11 mouse cellular contexts compared by ENCODE assay signal in genomic region chr17:31033251-31033650, GRCm38 (mm10). TPM values are rescaled to one million over a fixed set of nuclear protein-coding genes. Genes with fewer than 3 reads are reported as not detected.
DNase-seq lines count a peak whose midpoint lies in the region; ATAC-seq and TF ChIP-seq lines count a peak whose summit lies in the region.
"Had no signal": no experiment of that assay in that cellular context is flagged by ENCODE, and none has a peak within 500 bp of the region (broad histone marks: within the 10 kb centered on the region; RNA-seq: fewer than 3 reads in every experiment).

No protein-coding gene starts in this region.

- H3K4me1 ChIP-seq in heart, embryonic 16.5 days (ENCODE audit: control insufficient read depth, insufficient read depth, low read length): peaks cover 15% of the 10 kb centered on the region
- H3K4me1 ChIP-seq in ES-Bruce4 (ENCODE audit: control insufficient read depth, insufficient read depth, low read length): peaks cover 6% of the 10 kb centered on the region
- H3K4me1 ChIP-seq in embryonic facial prominence, embryonic 14.5 days (ENCODE audit: control insufficient read depth, insufficient read depth, low read length): peaks cover 9% of the 10 kb centered on the region; the same call in 1 of the 2 replicates
- peaks cover 21% of the 10 kb centered on the region for H3K4me1 ChIP-seq in midbrain, embryonic 13.5 days (replicated peaks)

- no peak for TF ChIP-seq POLR2A in ES-Bruce4 (IDR thresholded peaks at IDR 0.05; ENCODE audit: insufficient read depth, low read length)

- no peak overlapping the region for H3K4me2 ChIP-seq in heart, embryonic 16.5 days (ENCODE audit: low read depth, low read length)
- H3K4me2 ChIP-seq in embryonic facial prominence, embryonic 14.5 days (ENCODE audit: low read depth, low read length): no peak overlapping the region
- H3K4me2 ChIP-seq in midbrain, embryonic 13.5 days (replicated peaks): no peak overlapping the region

- H3K27me3 ChIP-seq in heart, embryonic 16.5 days (ENCODE audit: control insufficient read depth, insufficient read depth, low read length): no peaks in the 10 kb centered on the region
- H3K27me3 ChIP-seq in ES-Bruce4 (ENCODE audit: control insufficient read depth, insufficient read depth, low read length, poor library complexity, severe bottlenecking): no peaks in the 10 kb centered on the region
- no peaks in the 10 kb centered on the region for H3K27me3 ChIP-seq in embryonic facial prominence, embryonic 14.5 days (replicated peaks; ENCODE audit: control insufficient read depth, insufficient read depth, low read length)
- no peaks in the 10 kb centered on the region for H3K27me3 ChIP-seq in midbrain, embryonic 13.5 days

- 69% methylated on average over 2 of the region's 2 CpGs for WGBS in heart, embryonic 16.5 days
- WGBS in embryonic facial prominence, embryonic 14.5 days: 59% methylated on average over 2 of the region's 2 CpGs
- 76% methylated on average over 2 of the region's 2 CpGs for WGBS in midbrain, embryonic 13.5 days

- no peak for DNase-seq in heart, adult 9 months (ENCODE audit: low spot score in 2 of 2)
- DNase-seq in embryonic facial prominence, embryonic 14.5 days (ENCODE audit: low spot score): no peak
- no peak for DNase-seq in frontal cortex, postnatal 36 days (ENCODE audit: low spot score in 2 of 2)
- DNase-seq in kidney, postnatal 4 days: no peak
- no peak for DNase-seq in right cerebral cortex, postnatal 25 days
- DNase-seq: heart, adult 2 months; kidney, postnatal 36 days had no signal

- 0 out of 2 replicates have a peak, but pooled peaks have one; percentile 7 for ATAC-seq in heart, embryonic 16.5 days (replicated peaks; ENCODE audit: extremely low read depth, insufficient read depth, low FRiP score)
- peak; percentile 70; the same call in 1 of the 2 replicates for ATAC-seq in embryonic facial prominence, embryonic 14.5 days (ENCODE audit: low read depth)
- ATAC-seq in midbrain, embryonic 13.5 days: no peak
- ATAC-seq: intestine, embryonic 16.5 days had no signal

- peak overlapping the region; percentile 66 for H3K27ac ChIP-seq in heart, embryonic 16.5 days (ENCODE audit: low read length)
- peak overlapping the region; percentile 53; the same call in 1 of the 2 replicates for H3K27ac ChIP-seq in ES-Bruce4 (ENCODE audit: insufficient read depth, low read length)
- no peak overlapping the region for H3K27ac ChIP-seq in embryonic facial prominence, embryonic 14.5 days (replicated peaks; ENCODE audit: low read depth, low read length)
- peak overlapping the region; percentile 56; the same call in 1 of the 2 replicates for H3K27ac ChIP-seq in midbrain, embryonic 13.5 days
- H3K27ac ChIP-seq: heart, adult 2 months had no signal

- TF ChIP-seq EP300 in ES-Bruce4 (IDR thresholded peaks at IDR 0.05; ENCODE audit: insufficient read depth, low read depth, low read length): peak; percentile 85

- no peak for TF ChIP-seq CTCF in ES-Bruce4 (IDR thresholded peaks at IDR 0.05; ENCODE audit: low read depth, low read length)

- H3K9ac ChIP-seq in heart, embryonic 16.5 days (ENCODE audit: low read length): no peak overlapping the region
- no peak overlapping the region for H3K9ac ChIP-seq in ES-Bruce4 (ENCODE audit: low read depth, poor library complexity, severe bottlenecking)
- H3K9ac ChIP-seq in embryonic facial prominence, embryonic 14.5 days (ENCODE audit: low read depth, low read length): no peak overlapping the region
- no peak overlapping the region for H3K9ac ChIP-seq in midbrain, embryonic 13.5 days (replicated peaks)

- no peaks in the 10 kb centered on the region for H3K36me3 ChIP-seq in heart, embryonic 16.5 days (ENCODE audit: control insufficient read depth, insufficient read depth)
- H3K36me3 ChIP-seq in ES-Bruce4 (ENCODE audit: control insufficient read depth, insufficient read depth, low read length, poor library complexity, severe bottlenecking): no peaks in the 10 kb centered on the region
- H3K36me3 ChIP-seq in embryonic facial prominence, embryonic 14.5 days (ENCODE audit: control insufficient read depth, insufficient read depth, low read length): no peaks in the 10 kb centered on the region
- no peaks in the 10 kb centered on the region for H3K36me3 ChIP-seq in midbrain, embryonic 13.5 days

- no peak overlapping the region for H3K4me3 ChIP-seq in heart, embryonic 16.5 days (ENCODE audit: low read length)
- no peak overlapping the region for H3K4me3 ChIP-seq in ES-Bruce4 (ENCODE audit: low read depth, low read length)
- no peak overlapping the region for H3K4me3 ChIP-seq in embryonic facial prominence, embryonic 14.5 days (ENCODE audit: low read depth, low read length)
- no peak overlapping the region for H3K4me3 ChIP-seq in midbrain, embryonic 13.5 days (replicated peaks)
- H3K4me3 ChIP-seq: heart, adult 2 months had no signal

- peaks cover 7% of the 10 kb centered on the region; the same call in 1 of the 2 replicates for H3K9me3 ChIP-seq in heart, embryonic 16.5 days (replicated peaks; ENCODE audit: control insufficient read depth, low read length)
- no peaks in the 10 kb centered on the region for H3K9me3 ChIP-seq in ES-Bruce4 (replicated peaks; ENCODE audit: control insufficient read depth, insufficient read depth, low read length, poor library complexity, severe bottlenecking)
- peaks cover 10% of the 10 kb centered on the region; the same call in 1 of the 2 replicates for H3K9me3 ChIP-seq in embryonic facial prominence, embryonic 14.5 days (ENCODE audit: control insufficient read depth, low read length)
- H3K9me3 ChIP-seq in midbrain, embryonic 13.5 days: no peaks in the 10 kb centered on the region

RNA-seq across cellular contexts. Expression of gene Abcg1, which starts 24.2 kb away (rescaled TPM):
- polyA plus RNA-seq in heart, embryonic 16.5 days (2015; fragmentation: Nextera tagmentation; extraction: Ambion mirVana): 12.7 and 15.6 TPM in 2 replicates
- 8.4 and 11.7 TPM in 2 replicates for polyA plus RNA-seq in ES-Bruce4 (2011; ENCODE audit: insufficient read depth, insufficient read length, low read depth, missing spikeins)
- 10.5 and 11.9 TPM in 2 replicates for polyA plus RNA-seq in embryonic facial prominence, embryonic 14.5 days (2014; fragmentation: Nextera tagmentation; extraction: Ambion mirVana)
- 21.8 and 24.4 TPM in 2 replicates for polyA plus RNA-seq in midbrain, embryonic 13.5 days (2015; fragmentation: Nextera tagmentation; extraction: Ambion mirVana)
